Mouse (Mus musculus) left cerebral cortex, adult 2 months (tissue): ENCODE data around the gene Spem2. TPM values are rescaled to one million over a fixed set of nuclear protein-coding genes. Genes with fewer than 3 reads are reported as not detected.

Source experiments
- DNase-seq, 2 experiments: peaks; one replicate each; pipeline ENCODE4 v3.0.0; 2021 to 2022; ENCODE audit warnings: low spot score in 2 of 2, mixed read lengths in 1 of 2; ENCODE audit errors: extremely low spot score in 1 of 2
- H3K27ac ChIP-seq: fragments of 200-600 bp; 2 replicates; pipeline ENCODE4 v1.8.1; 2022
- H3K4me3 ChIP-seq: fragments of 200-600 bp; 2 replicates; pipeline ENCODE4 v1.8.1; 2022
- CTCF ChIP-seq: fragments of 200-600 bp; IDR thresholded peaks from 2 replicates; pipeline ENCODE4 v1.8.1; 2022; ENCODE audit warnings: antibody characterized with exemption, mild to moderate bottlenecking, moderate library complexity
- intact Hi-C: fragments of 180-260 bp; cut with DNase I; formaldehyde crosslinking; loops from one replicate; pipeline ENCODE4 v1.15.1; 2025
- total RNA-seq, 2 experiments: library from RNA; stranded (reverse); gene quantifications; 2 replicates each; pipeline ENCODE4 v1.2.3; 2021

The Spem2 gene
- total RNA-seq, 2 experiments from 2014 or later: not detected

- intact Hi-C loops: no loop called here
- Histone ChIP-seq H3K27ac (peak within 1 kb of the TSS; percentile 64), H3K4me3 (peak within 1 kb of the TSS; percentile 46)
- TF ChIP-seq CTCF: no peak; the same call in 1 of the 2 replicates
- DNase-seq: peak; percentile 79 to 88
These were observed 22.9 kb downstream of the Spem2 start, which contains the start of gene Chrnb1 for GRCm38 (mm10) chr11:69795168-69795982. TSS of gene Chrnb1 (minus strand) at chr11:69795943.

- intact Hi-C loops: no loop called here
- no peak overlapping the region for H3K4me3 ChIP-seq
- no peak overlapping the region for H3K27ac ChIP-seq
- DNase-seq: no peak
- TF ChIP-seq CTCF: no peak
These were observed 24.8 kb downstream of the Spem2 start for GRCm38 (mm10) chr11:69793429-69793828.

- intact Hi-C loops: no loop called here
- no peak for DNase-seq
- Histone ChIP-seq H3K27ac (no peak overlapping the region), H3K4me3 (no peak overlapping the region)
- no peak for TF ChIP-seq CTCF
These were observed 26.8 kb downstream of the Spem2 start for GRCm38 (mm10) chr11:69791420-69791819.

- intact Hi-C loops: no loop called here
- H3K27ac ChIP-seq: no peak overlapping the region
- TF ChIP-seq CTCF: no peak
These were observed 28.8 kb downstream of the Spem2 start for GRCm38 (mm10) chr11:69789431-69789830.

GRCm38 (mm10) chr11:69787306-69787705 lies 31.0 kb downstream of the Spem2 start:
- intact Hi-C loops: no loop called here
- DNase-seq: no peak

More at GRCm38 (mm10) chr11:69789431-69789830, 28.8 kb downstream of the Spem2 start:
- no peak for DNase-seq
- H3K4me3 ChIP-seq: no peak overlapping the region

GRCm38 (mm10) chr11:69784793-69785272 lies 33.4 kb downstream of the Spem2 start:
- TF ChIP-seq CTCF: no peak
- no peak for DNase-seq
- no peak overlapping the region for H3K27ac ChIP-seq
- intact Hi-C loops: no loop called here
- H3K4me3 ChIP-seq: no peak overlapping the region; the same call in 1 of the 2 replicates

More at GRCm38 (mm10) chr11:69787306-69787705, 31.0 kb downstream of the Spem2 start:
- TF ChIP-seq CTCF: no peak
- no peak overlapping the region for H3K4me3 ChIP-seq
- no peak overlapping the region for H3K27ac ChIP-seq

- intact Hi-C loops: no loop called here
- H3K4me3 ChIP-seq: no peak overlapping the region
- no peak for TF ChIP-seq CTCF
- H3K27ac ChIP-seq: no peak overlapping the region
- no peak for DNase-seq
These were observed 36.4 kb downstream of the Spem2 start for GRCm38 (mm10) chr11:69781828-69782227.

- TF ChIP-seq CTCF: no peak
- no peak for DNase-seq
- intact Hi-C loops: no loop called here
These were observed 39.3 kb downstream of the Spem2 start for GRCm38 (mm10) chr11:69778985-69779384.

GRCm38 (mm10) chr11:69778258-69778982 lies 39.8 kb downstream of the Spem2 start:
- H3K4me3 ChIP-seq: no peak overlapping the region
- no peak for DNase-seq
- intact Hi-C loops: no loop called here
- H3K27ac ChIP-seq: no peak overlapping the region
- no peak for TF ChIP-seq CTCF

More at GRCm38 (mm10) chr11:69778985-69779384, 39.3 kb downstream of the Spem2 start:
- no peak overlapping the region for H3K4me3 ChIP-seq
- H3K27ac ChIP-seq: no peak overlapping the region

GRCm38 (mm10) chr11:69777504-69778257 lies 40.6 kb downstream of the Spem2 start:
- no peak for DNase-seq
- intact Hi-C loops: no loop called here
- Histone ChIP-seq H3K27ac (no peak overlapping the region), H3K4me3 (no peak overlapping the region)
- no peak for TF ChIP-seq CTCF

- DNase-seq: no peak
- no peak overlapping the region for H3K27ac ChIP-seq
- intact Hi-C loops: no loop called here
- TF ChIP-seq CTCF: no peak
- no peak overlapping the region for H3K4me3 ChIP-seq
These were observed 41.8 kb downstream of the Spem2 start for GRCm38 (mm10) chr11:69776488-69776887.
